ENCODE assay signal across 34 mouse cellular contexts in the genomic region with DNA sequence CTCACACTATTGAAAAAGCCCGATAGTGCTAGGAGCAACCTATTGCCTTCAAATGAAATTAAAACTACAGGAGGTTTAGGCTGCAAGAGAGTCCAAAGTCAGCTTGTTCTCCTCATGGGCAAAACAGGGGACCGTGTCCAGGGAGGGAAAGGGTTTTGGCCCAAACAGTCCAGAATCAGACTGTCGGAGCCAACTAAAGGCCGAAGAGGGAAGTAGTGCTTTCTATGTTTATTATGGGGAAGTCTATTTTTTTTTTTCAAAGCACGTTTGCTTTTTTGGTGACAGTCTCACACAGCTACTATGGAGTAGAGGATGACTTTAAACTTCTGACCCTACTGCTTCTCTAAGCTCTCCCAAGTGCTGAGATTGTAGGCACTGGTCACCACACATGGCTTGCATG. TPM values are rescaled to one million over a fixed set of nuclear protein-coding genes. Genes with fewer than 3 reads are reported as not detected.
A peak's percentile ranks its signal among the peaks of the same experiment; 100 is the strongest.
DNase-seq lines count a peak whose midpoint lies in the region; ATAC-seq and TF ChIP-seq lines count a peak whose summit lies in the region.
"Had no signal": no experiment of that assay in that cellular context is flagged by ENCODE, and none has a peak within 500 bp of the region (broad histone marks: within the 10 kb centered on the region; RNA-seq: fewer than 3 reads in every experiment).

No protein-coding gene starts in this region.

- peak overlapping the region; percentile 18; the same call in 1 of the 2 replicates for H3K4me2 ChIP-seq in liver, embryonic 11.5 days
- H3K4me2 ChIP-seq in liver, postnatal 0 days (ENCODE audit: low read depth, low read length): peak overlapping the region; percentile 95
- no peak overlapping the region for H3K4me2 ChIP-seq in forebrain, embryonic 12.5 days
- H3K4me2 ChIP-seq: embryonic facial prominence, embryonic 13.5 days; forebrain, embryonic 15.5 days; hindbrain, embryonic 15.5 days had no signal

- no peak for ATAC-seq in erythroblast, adult 5-6 weeks (replicated peaks; ENCODE audit: low FRiP score, poor library complexity, severe bottlenecking)
- no peak for ATAC-seq in liver, embryonic 11.5 days (replicated peaks; ENCODE audit: low FRiP score)
- ATAC-seq in liver, postnatal 0 days: no peak
- ATAC-seq in forebrain, embryonic 12.5 days (ENCODE audit: low FRiP score): no peak
- ATAC-seq: forebrain, embryonic 15.5 days; midbrain, embryonic 16.5 days had no signal

- WGBS in liver, embryonic 11.5 days: 79% methylated on average over 5 of the region's 5 CpGs
- WGBS in liver, postnatal 0 days (ENCODE audit: insufficient replicate concordance): 52% methylated on average over 5 of the region's 5 CpGs
- 92% methylated on average over 5 of the region's 5 CpGs for WGBS in forebrain, embryonic 12.5 days

- TF ChIP-seq EP300 in liver, postnatal 0 days (IDR thresholded peaks at IDR 0.05; ENCODE audit: low read depth): no peak

- no peaks in the 10 kb centered on the region for H3K9me3 ChIP-seq in erythroblast, embryonic 14.5 days (ENCODE audit: control insufficient read depth, low read length)
- no peaks in the 10 kb centered on the region for H3K9me3 ChIP-seq in liver, embryonic 11.5 days (ENCODE audit: control insufficient read depth, low read length)
- no peaks in the 10 kb centered on the region for H3K9me3 ChIP-seq in liver, postnatal 0 days (ENCODE audit: low read length)
- H3K9me3 ChIP-seq in forebrain, embryonic 12.5 days: no peaks in the 10 kb centered on the region
- H3K9me3 ChIP-seq: embryonic facial prominence, embryonic 13.5 days; forebrain, embryonic 15.5 days; G1E; hindbrain, embryonic 15.5 days; midbrain, embryonic 10.5 days had no signal

- no peak overlapping the region for H3K27ac ChIP-seq in liver, embryonic 11.5 days (ENCODE audit: low read depth, low read length)
- no peak overlapping the region for H3K27ac ChIP-seq in liver, postnatal 0 days (ENCODE audit: low read depth)
- no peak overlapping the region for H3K27ac ChIP-seq in forebrain, embryonic 12.5 days
- H3K27ac ChIP-seq: embryonic facial prominence, embryonic 13.5 days; forebrain, embryonic 15.5 days; hindbrain, embryonic 15.5 days; layer of hippocampus, adult 2 months; macrophage; midbrain, embryonic 10.5 days had no signal

- no peak overlapping the region for H3K9ac ChIP-seq in liver, embryonic 11.5 days (ENCODE audit: low read depth, low read length)
- no peak overlapping the region; the same call in 1 of the 2 replicates for H3K9ac ChIP-seq in liver, postnatal 0 days (replicated peaks)
- H3K9ac ChIP-seq in forebrain, embryonic 12.5 days: no peak overlapping the region
- H3K9ac ChIP-seq: embryonic facial prominence, embryonic 13.5 days; forebrain, embryonic 15.5 days; hindbrain, embryonic 15.5 days had no signal

- H3K27me3 ChIP-seq in erythroblast, embryonic 14.5 days (ENCODE audit: control insufficient read depth): no peaks in the 10 kb centered on the region
- H3K27me3 ChIP-seq in liver, embryonic 11.5 days (replicated peaks; ENCODE audit: control insufficient read depth, insufficient read depth, low read length): no peaks in the 10 kb centered on the region
- H3K27me3 ChIP-seq in liver, postnatal 0 days (ENCODE audit: insufficient read depth, low read length): no peaks in the 10 kb centered on the region
- H3K27me3 ChIP-seq in forebrain, embryonic 12.5 days: 0 out of 2 replicates have a peak, but pooled peaks cover 15% of the 10 kb centered on the region
- H3K27me3 ChIP-seq: forebrain, embryonic 15.5 days had no signal

- H3K4me1 ChIP-seq in erythroblast, embryonic 14.5 days (ENCODE audit: control insufficient read depth): peaks cover 72% of the 10 kb centered on the region
- H3K4me1 ChIP-seq in liver, embryonic 11.5 days (replicated peaks; ENCODE audit: control insufficient read depth, insufficient read depth, low read length): peaks cover 30% of the 10 kb centered on the region
- H3K4me1 ChIP-seq in liver, postnatal 0 days (ENCODE audit: insufficient read depth): peaks cover 29% of the 10 kb centered on the region
- H3K4me1 ChIP-seq in forebrain, embryonic 12.5 days: peaks cover 14% of the 10 kb centered on the region; the same call in 1 of the 2 replicates

- H3K4me3 ChIP-seq in erythroblast, embryonic 14.5 days (replicated peaks): peak overlapping the region; percentile 13
- H3K4me3 ChIP-seq in liver, embryonic 11.5 days (ENCODE audit: low read depth, low read length): no peak overlapping the region
- no peak overlapping the region for H3K4me3 ChIP-seq in liver, postnatal 0 days (ENCODE audit: low read depth, low read length)
- no peak overlapping the region for H3K4me3 ChIP-seq in forebrain, embryonic 12.5 days (replicated peaks)
- H3K4me3 ChIP-seq: embryonic facial prominence, embryonic 13.5 days; forebrain, embryonic 15.5 days; hindbrain, embryonic 15.5 days; layer of hippocampus, adult 2 months; midbrain, embryonic 10.5 days; myocyte had no signal

- peak; percentile 27 to 40 for DNase-seq in B cell, adult 2 months
- no peak for DNase-seq in liver, embryonic 11.5 days (ENCODE audit: low spot score)
- DNase-seq in liver, postnatal 0 days: no peak
- no peak for DNase-seq in right cerebral cortex, adult 2 months (ENCODE audit: low spot score in 2 of 2)
- DNase-seq in kidney, postnatal 4 days: no peak
- DNase-seq: adrenal gland, postnatal 10 days; cerebellum, adult 2 months; cerebellum, postnatal 25 days; embryo, embryonic 11 days; gastrocnemius, postnatal 36 days; kidney, adult 2 months; kidney, postnatal 10 days; lung, adult 2 months; right cerebral cortex, adult 18-20 months; thymus, adult 2 months; thymus, postnatal 4 days had no signal

- peaks cover 84% of the 10 kb centered on the region for H3K36me3 ChIP-seq in erythroblast, embryonic 14.5 days (ENCODE audit: control insufficient read depth)
- peaks cover 10% of the 10 kb centered on the region for H3K36me3 ChIP-seq in liver, embryonic 11.5 days (ENCODE audit: control insufficient read depth, insufficient read depth, low read length)
- peaks cover 22% of the 10 kb centered on the region for H3K36me3 ChIP-seq in liver, postnatal 0 days (replicated peaks; ENCODE audit: insufficient read depth, low read length)
- no peaks in the 10 kb centered on the region for H3K36me3 ChIP-seq in forebrain, embryonic 12.5 days (replicated peaks)
- H3K36me3 ChIP-seq: embryonic facial prominence, embryonic 13.5 days; forebrain, embryonic 15.5 days; hindbrain, embryonic 15.5 days had no signal

- TF ChIP-seq CTCF in liver, postnatal 0 days (IDR thresholded peaks at IDR 0.05; ENCODE audit: low read depth): no peak

RNA-seq across cellular contexts. Expression of gene Arsg, which starts 5.0 kb away (rescaled TPM):
- polyA plus RNA-seq in erythroblast, embryonic 14.5 days (2012): 0.09 and 0.17 TPM in 2 replicates
- 2.3 and 3.1 TPM in 2 replicates for total RNA-seq in erythroblast, adult 5-6 weeks (2015; ENCODE audit: low replicate concordance)
- total RNA-seq in erythroblast, adult 5-6 weeks (2017; ENCODE audit: low replicate concordance): 1.7 and 7.7 TPM in 2 replicates
- polyA plus RNA-seq in liver, embryonic 11.5 days (2014; fragmentation: Nextera tagmentation; extraction: Ambion mirVana): 5.8 and 6.2 TPM in 2 replicates
- 11.8 and 13.1 TPM in 2 replicates for polyA plus RNA-seq in liver, postnatal 0 days (2015; fragmentation: Nextera tagmentation; extraction: Ambion mirVana)
- 2.4 and 2.6 TPM in 2 replicates for polyA plus RNA-seq in forebrain, embryonic 12.5 days (2016; fragmentation: Nextera tagmentation; extraction: Ambion mirVana)

RNA-seq across cellular contexts. Expression of gene Slc16a6, which starts 5.3 kb away (rescaled TPM):
- 4.7 and 5.3 TPM in 2 replicates for polyA plus RNA-seq in erythroblast, embryonic 14.5 days (2012)
- total RNA-seq in erythroblast, adult 5-6 weeks (2015; ENCODE audit: low replicate concordance): 98.4 and 101 TPM in 2 replicates
- total RNA-seq in erythroblast, adult 5-6 weeks (2017; ENCODE audit: low replicate concordance): 65.1 and 113 TPM in 2 replicates
- polyA plus RNA-seq in liver, embryonic 11.5 days (2014; fragmentation: Nextera tagmentation; extraction: Ambion mirVana): 52.2 and 58.7 TPM in 2 replicates
- polyA plus RNA-seq in liver, postnatal 0 days (2015; fragmentation: Nextera tagmentation; extraction: Ambion mirVana): 18.8 and 19.0 TPM in 2 replicates
- polyA plus RNA-seq in forebrain, embryonic 12.5 days (2016; fragmentation: Nextera tagmentation; extraction: Ambion mirVana): 4.0 and 5.4 TPM in 2 replicates

RNA-seq across cellular contexts. Expression of gene Amz2, which starts 42.4 kb away (rescaled TPM):
- polyA plus RNA-seq in erythroblast, embryonic 14.5 days (2012): 0.22 and 0.26 TPM in 2 replicates
- total RNA-seq in erythroblast, adult 5-6 weeks (2015; ENCODE audit: low replicate concordance): 16.9 and 38.6 TPM in 2 replicates
- 12.9 and 20.4 TPM in 2 replicates for total RNA-seq in erythroblast, adult 5-6 weeks (2017; ENCODE audit: low replicate concordance)
- 33.7 and 35.5 TPM in 2 replicates for polyA plus RNA-seq in liver, embryonic 11.5 days (2014; fragmentation: Nextera tagmentation; extraction: Ambion mirVana)
- polyA plus RNA-seq in liver, postnatal 0 days (2015; fragmentation: Nextera tagmentation; extraction: Ambion mirVana): 9.4 and 11.0 TPM in 2 replicates
- polyA plus RNA-seq in forebrain, embryonic 12.5 days (2016; fragmentation: Nextera tagmentation; extraction: Ambion mirVana): 46.9 and 50.2 TPM in 2 replicates

RNA-seq across cellular contexts. Expression of gene 9930022D16Rik, which starts 54.4 kb away (rescaled TPM):
- polyA plus RNA-seq in erythroblast, embryonic 14.5 days (2012): 0.02 TPM in 1 of 2 replicates, not detected in the other
- not detected in 2 replicates for total RNA-seq in erythroblast, adult 5-6 weeks (2015; ENCODE audit: low replicate concordance)
- not detected in 2 replicates for total RNA-seq in erythroblast, adult 5-6 weeks (2017; ENCODE audit: low replicate concordance)
- not detected in 2 replicates for polyA plus RNA-seq in liver, embryonic 11.5 days (2014; fragmentation: Nextera tagmentation; extraction: Ambion mirVana)
- not detected in 2 replicates for polyA plus RNA-seq in liver, postnatal 0 days (2015; fragmentation: Nextera tagmentation; extraction: Ambion mirVana)
- not detected in 2 replicates for polyA plus RNA-seq in forebrain, embryonic 12.5 days (2016; fragmentation: Nextera tagmentation; extraction: Ambion mirVana)
- total RNA-seq: adrenal gland, postnatal 10 days; gastrocnemius, postnatal 36 days; layer of hippocampus, adult 2 months; layer of hippocampus, postnatal 25 days had no signal
- polyA plus RNA-seq: cerebellum, adult 2 months; embryonic facial prominence, embryonic 13.5 days; forebrain, embryonic 15.5 days; G1E; heart, embryonic 16.5 days; hindbrain, embryonic 15.5 days; intestine, embryonic 14.5 days; kidney, adult 2 months; limb, embryonic 11.5 days; lung, adult 2 months; midbrain, embryonic 10.5 days; midbrain, embryonic 16.5 days; myocyte; neural tube, embryonic 14.5 days; stomach, embryonic 16.5 days; thymus, adult 2 months had no signal

Comparison
In these comparisons a context has a peak if more than half of its experiments do, and no peak if none do; other contexts are left out.
1. DNase-seq: peak in B cell, adult 2 months (2 of 2); none in liver, embryonic 11.5 days (single experiment), liver, postnatal 0 days (single experiment), right cerebral cortex, adult 2 months (0 of 2) and kidney, postnatal 4 days (0 of 2).